In the genomic region with DNA sequence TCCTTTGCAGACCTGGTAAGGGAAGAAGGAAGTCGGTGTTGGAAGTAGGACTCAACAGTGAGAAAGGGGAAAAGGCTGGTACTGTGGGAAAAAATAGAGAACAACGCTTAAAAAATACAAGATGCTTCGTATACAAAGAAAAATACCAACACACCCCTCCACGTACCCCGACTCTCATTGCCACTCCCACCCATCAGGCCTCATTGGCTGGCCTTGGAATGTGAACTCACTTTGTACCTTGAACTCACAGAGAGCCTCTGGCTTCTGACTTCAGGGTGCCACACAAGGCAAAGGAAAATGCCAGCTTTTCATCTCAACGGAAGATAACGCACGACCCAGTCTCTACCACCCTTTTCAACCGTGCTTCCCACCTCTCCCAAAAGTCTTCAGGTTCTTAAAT, we compare ENCODE assay signal across 8 mouse cellular contexts. TPM values are rescaled to one million over a fixed set of nuclear protein-coding genes. Genes with fewer than 3 reads are reported as not detected.
DNase-seq lines count a peak whose midpoint lies in the region; ATAC-seq and TF ChIP-seq lines count a peak whose summit lies in the region.

No protein-coding gene starts in this region.

- DNase-seq in kidney, adult 11 months = peak; percentile 63
- no peak for DNase-seq in kidney, postnatal 10 days
- DNase-seq in hindbrain, embryonic 14.5 days (ENCODE audit: low spot score) = no peak
- DNase-seq in midbrain, embryonic 11.5 days (ENCODE audit: low spot score, missing footprints) = no peak
- no peak for DNase-seq in adrenal gland, postnatal 10 days
- DNase-seq in retina, embryonic 14.5 days (ENCODE audit: low spot score) = no peak
- DNase-seq in cerebellum, adult 8-10 months = no peak

- no peaks in the 10 kb centered on the region for H3K9me3 ChIP-seq in hindbrain, embryonic 14.5 days (ENCODE audit: control insufficient read depth, low read length)
- no peaks in the 10 kb centered on the region for H3K9me3 ChIP-seq in midbrain, embryonic 11.5 days (ENCODE audit: control insufficient read depth, low read length)

- H3K36me3 ChIP-seq in hindbrain, embryonic 14.5 days (replicated peaks; ENCODE audit: control insufficient read depth, insufficient read depth) = peaks cover 10% of the 10 kb centered on the region
- peaks cover 4% of the 10 kb centered on the region; the same call in 1 of the 2 replicates for H3K36me3 ChIP-seq in midbrain, embryonic 11.5 days (ENCODE audit: control insufficient read depth, insufficient read depth, low read length)

- no peaks in the 10 kb centered on the region for H3K27me3 ChIP-seq in hindbrain, embryonic 14.5 days (ENCODE audit: control insufficient read depth, insufficient read depth, low read length)
- no peaks in the 10 kb centered on the region for H3K27me3 ChIP-seq in midbrain, embryonic 11.5 days (ENCODE audit: control insufficient read depth, insufficient read depth, low read length)

- ATAC-seq in hindbrain, embryonic 14.5 days (ENCODE audit: low FRiP score) = 0 out of 2 replicates have a peak, but pooled peaks have one; percentile 41
- no peak for ATAC-seq in midbrain, embryonic 11.5 days (ENCODE audit: low FRiP score)

- H3K9ac ChIP-seq in hindbrain, embryonic 14.5 days = no peak overlapping the region; the same call in 1 of the 2 replicates
- H3K9ac ChIP-seq in midbrain, embryonic 11.5 days (ENCODE audit: low read length) = peak overlapping the region; percentile 24; the same call in 1 of the 2 replicates

- no peak overlapping the region for H3K27ac ChIP-seq in bone marrow macrophage, adult 2 months (ENCODE audit: insufficient read depth, low read depth, low read length)
- no peak overlapping the region for H3K27ac ChIP-seq in hindbrain, embryonic 14.5 days
- H3K27ac ChIP-seq in midbrain, embryonic 11.5 days (ENCODE audit: low read depth, low read length) = no peak overlapping the region

- no peak for TF ChIP-seq CTCF in bone marrow macrophage, adult 2 months (IDR thresholded peaks at IDR 0.05; ENCODE audit: low read depth, low read length)

- H3K4me1 ChIP-seq in bone marrow macrophage, adult 2 months (ENCODE audit: control insufficient read depth, insufficient read depth, low read length) = peaks cover 12% of the 10 kb centered on the region
- H3K4me1 ChIP-seq in hindbrain, embryonic 14.5 days (replicated peaks; ENCODE audit: control insufficient read depth, insufficient read depth, low read length) = peaks cover 12% of the 10 kb centered on the region
- H3K4me1 ChIP-seq in midbrain, embryonic 11.5 days (ENCODE audit: control insufficient read depth, insufficient read depth, low read length) = peaks cover 12% of the 10 kb centered on the region; the same call in 1 of the 2 replicates

- peak overlapping the region; percentile 88 for H3K4me3 ChIP-seq in bone marrow macrophage, adult 2 months (ENCODE audit: insufficient read depth, low read length)
- peak overlapping the region; percentile 65 for H3K4me3 ChIP-seq in hindbrain, embryonic 14.5 days (replicated peaks; ENCODE audit: low read length)
- peak overlapping the region; percentile 61 for H3K4me3 ChIP-seq in midbrain, embryonic 11.5 days (ENCODE audit: low read depth, low read length)

- H3K4me2 ChIP-seq in hindbrain, embryonic 14.5 days (replicated peaks) = peak overlapping the region; percentile 95
- H3K4me2 ChIP-seq in midbrain, embryonic 11.5 days = peak overlapping the region; percentile 55

- 25% methylated on average over 9 of the region's 9 CpGs for WGBS in hindbrain, embryonic 14.5 days
- WGBS in midbrain, embryonic 11.5 days = 25% methylated on average over 9 of the region's 9 CpGs

- no peak for TF ChIP-seq POLR2A in bone marrow macrophage, adult 2 months (IDR thresholded peaks at IDR 0.05; ENCODE audit: borderline replicate concordance, low read depth, low read length)

RNA-seq across cellular contexts. Expression of a gene that starts 0.3 kb away (rescaled TPM):
- 18.0 and 18.1 TPM in 2 replicates for polyA plus RNA-seq in bone marrow macrophage, adult 2 months (2012; ENCODE audit: insufficient read depth, insufficient read length, missing spikeins)
- polyA plus RNA-seq in hindbrain, embryonic 14.5 days (2014; fragmentation: Nextera tagmentation; extraction: Ambion mirVana) = 22.3 and 25.8 TPM in 2 replicates
- 43.8 and 51.0 TPM in 2 replicates for polyA plus RNA-seq in midbrain, embryonic 11.5 days (2014; fragmentation: Nextera tagmentation; extraction: Ambion mirVana)
- total RNA-seq in adrenal gland, postnatal 10 days (2021) = 10 to 100 TPM; 42.0 to 52.6 TPM

RNA-seq across cellular contexts. Expression of a gene that starts 14.1 kb away (rescaled TPM):
- polyA plus RNA-seq in bone marrow macrophage, adult 2 months (2012; ENCODE audit: insufficient read depth, insufficient read length, missing spikeins) = not detected in 2 replicates
- polyA plus RNA-seq in hindbrain, embryonic 14.5 days (2014; fragmentation: Nextera tagmentation; extraction: Ambion mirVana) = 18.9 and 20.9 TPM in 2 replicates
- 0.30 and 0.42 TPM in 2 replicates for polyA plus RNA-seq in midbrain, embryonic 11.5 days (2014; fragmentation: Nextera tagmentation; extraction: Ambion mirVana)
- total RNA-seq in adrenal gland, postnatal 10 days (2021) = 1 to 10 TPM in 1 of 2 experiments, under 1 TPM in 1; 0.78 to 1.3 TPM

RNA-seq across cellular contexts. Expression of a gene that starts 29.8 kb away (rescaled TPM):
- 0.58 TPM in 1 of 2 replicates, not detected in the other for polyA plus RNA-seq in bone marrow macrophage, adult 2 months (2012; ENCODE audit: insufficient read depth, insufficient read length, missing spikeins)
- 15.1 and 18.1 TPM in 2 replicates for polyA plus RNA-seq in hindbrain, embryonic 14.5 days (2014; fragmentation: Nextera tagmentation; extraction: Ambion mirVana)
- polyA plus RNA-seq in midbrain, embryonic 11.5 days (2014; fragmentation: Nextera tagmentation; extraction: Ambion mirVana) = 2.9 and 3.4 TPM in 2 replicates
- 1 to 10 TPM; 3.4 to 3.8 TPM for total RNA-seq in adrenal gland, postnatal 10 days (2021)

RNA-seq across cellular contexts. Expression of a gene that starts 35.3 kb away (rescaled TPM):
- 121 and 143 TPM in 2 replicates for polyA plus RNA-seq in bone marrow macrophage, adult 2 months (2012; ENCODE audit: insufficient read depth, insufficient read length, missing spikeins)
- polyA plus RNA-seq in hindbrain, embryonic 14.5 days (2014; fragmentation: Nextera tagmentation; extraction: Ambion mirVana) = 91.6 and 97.2 TPM in 2 replicates
- 57.9 and 67.6 TPM in 2 replicates for polyA plus RNA-seq in midbrain, embryonic 11.5 days (2014; fragmentation: Nextera tagmentation; extraction: Ambion mirVana)
- 100 to 1,000 TPM; 105 to 121 TPM for total RNA-seq in adrenal gland, postnatal 10 days (2021)

RNA-seq across cellular contexts. Expression of a gene that starts 35.3 kb away (rescaled TPM):
- 29.9 and 30.7 TPM in 2 replicates for polyA plus RNA-seq in bone marrow macrophage, adult 2 months (2012; ENCODE audit: insufficient read depth, insufficient read length, missing spikeins)
- polyA plus RNA-seq in hindbrain, embryonic 14.5 days (2014; fragmentation: Nextera tagmentation; extraction: Ambion mirVana) = 75.4 and 80.1 TPM in 2 replicates
- polyA plus RNA-seq in midbrain, embryonic 11.5 days (2014; fragmentation: Nextera tagmentation; extraction: Ambion mirVana) = 108 and 114 TPM in 2 replicates
- 10 to 100 TPM; 68.3 to 72.3 TPM for total RNA-seq in adrenal gland, postnatal 10 days (2021)

Comparison
In these comparisons a context has a peak if more than half of its experiments do, and no peak if none do; other contexts are left out.
1. RNA of a gene that starts 14.1 kb away (polyA plus RNA-seq): 18.9 to 20.9 TPM in hindbrain, embryonic 14.5 days; 0.30 to 0.42 TPM in midbrain, embryonic 11.5 days and not detected in bone marrow macrophage, adult 2 months; every median in the first group is over 10 times any median in the second.
2. Peak in every context shown above with its lines, with median percentiles within 50 percentile points of each other: H3K4me3 ChIP-seq.